Mouse (Mus musculus): ENCODE measurements around the gene Spg11. TPM values are rescaled to one million over a fixed set of nuclear protein-coding genes. Genes with fewer than 3 reads are reported as not detected.

Gene Spg11
- polyA plus RNA-seq, 1 experiment from 2014 or later: 9.4 TPM

DNA sequence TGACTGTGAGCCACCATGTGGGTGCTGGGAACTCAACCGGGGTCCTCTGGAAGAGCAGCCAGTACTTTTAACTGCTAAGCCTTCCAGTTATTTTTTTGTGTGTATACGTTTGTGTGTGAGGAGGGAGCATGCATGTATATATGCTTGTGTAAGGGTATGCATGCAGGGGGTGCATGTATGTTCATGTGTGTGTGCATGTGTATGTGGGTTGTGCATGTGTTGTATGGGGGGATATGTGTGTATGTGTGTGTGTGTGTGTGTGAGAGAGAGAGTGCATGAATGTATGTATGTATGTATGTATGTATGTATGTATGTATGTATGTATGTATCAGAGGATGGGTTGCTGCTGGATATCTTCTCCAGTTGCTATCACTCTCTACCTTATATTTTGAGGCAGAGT, 36.3 kb upstream of the Spg11 start:
- peaks cover 31% of the 10 kb centered on the region for H3K36me3 ChIP-seq
- H3K27me3 ChIP-seq: no peaks in the 10 kb centered on the region
- H3K9me3 ChIP-seq: no peaks in the 10 kb centered on the region
- no peak overlapping the region for H3K4me3 ChIP-seq
- no peaks in the 10 kb centered on the region for H3K4me1 ChIP-seq
- H3K9ac ChIP-seq: no peak overlapping the region
- H3K27ac ChIP-seq: no peak overlapping the region
- no peak overlapping the region for H3K4me2 ChIP-seq (replicated peaks)
- ATAC-seq (ENCODE audit: low FRiP score, low read depth): no peak
- 97% methylated on average over 2 of the region's 2 CpGs for WGBS

DNA sequence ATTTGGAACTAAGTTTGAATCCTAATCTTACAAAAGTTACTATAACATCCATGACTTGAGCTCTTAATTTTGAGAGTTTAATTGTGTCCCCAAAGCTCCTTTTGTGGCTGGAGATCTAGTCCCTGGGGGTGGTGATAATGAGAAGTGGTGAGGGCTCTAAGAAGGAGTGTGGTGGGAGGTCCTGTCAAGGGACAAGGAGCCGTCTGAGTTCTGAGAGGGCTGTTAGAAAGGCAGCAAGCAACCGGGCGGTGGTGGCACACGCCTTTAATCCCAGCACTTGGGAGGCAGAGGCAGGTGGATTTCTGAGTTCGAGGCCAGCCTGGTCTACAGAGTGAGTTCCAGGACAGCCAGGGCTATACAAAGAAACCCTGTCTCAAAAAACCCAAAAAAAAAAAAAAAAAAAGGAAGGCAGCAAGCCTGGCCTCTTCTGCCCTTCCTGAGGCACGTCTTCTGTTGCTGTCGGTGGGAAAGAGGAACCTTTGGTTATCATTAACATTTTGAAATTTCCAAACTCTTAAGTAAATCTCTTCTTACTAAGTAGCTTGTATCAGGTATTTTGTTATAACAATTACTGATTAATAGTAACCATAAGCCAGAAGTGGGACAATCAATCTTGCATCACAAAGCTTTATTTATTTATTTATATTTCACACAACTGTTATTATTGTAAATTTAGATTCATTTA, 35.6 kb upstream of the Spg11 start:
- H3K4me1 ChIP-seq: peaks cover 4% of the 10 kb centered on the region
- no peak for ATAC-seq (ENCODE audit: low FRiP score, low read depth)
- H3K4me2 ChIP-seq (replicated peaks): no peak overlapping the region
- H3K27me3 ChIP-seq: no peaks in the 10 kb centered on the region
- H3K27ac ChIP-seq: no peak overlapping the region
- H3K9ac ChIP-seq: no peak overlapping the region
- H3K36me3 ChIP-seq: peaks cover 31% of the 10 kb centered on the region
- H3K4me3 ChIP-seq: no peak overlapping the region
- no peaks in the 10 kb centered on the region for H3K9me3 ChIP-seq
- WGBS: 86% methylated on average over 7 of the region's 7 CpGs

DNA sequence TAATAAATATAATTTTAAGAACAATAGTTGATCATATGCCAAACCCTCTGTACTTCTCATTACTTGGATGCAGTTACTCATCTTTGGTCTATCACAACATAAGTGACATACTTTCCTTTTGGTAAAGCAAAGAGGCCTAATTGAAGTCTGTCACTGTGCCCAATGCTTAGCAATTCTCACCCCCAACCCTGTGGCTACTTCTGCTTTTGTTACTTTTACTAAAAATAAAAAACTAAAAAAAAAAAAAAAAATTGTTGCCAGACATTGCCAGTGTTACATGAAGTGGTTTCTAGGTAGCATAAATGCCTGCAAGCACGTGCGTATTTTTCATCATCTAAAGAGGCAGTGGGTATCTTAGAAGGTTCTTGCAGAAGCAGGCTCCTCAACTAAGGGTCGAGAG, 34.7 kb upstream of the Spg11 start:
- Histone ChIP-seq H3K4me2 (replicated peaks) (no peak overlapping the region), H3K4me3 (no peak overlapping the region), H3K9me3 (no peaks in the 10 kb centered on the region), H3K4me1 (peaks cover 9% of the 10 kb centered on the region), H3K9ac (no peak overlapping the region), H3K27me3 (no peaks in the 10 kb centered on the region), H3K36me3 (peaks cover 31% of the 10 kb centered on the region), H3K27ac (no peak overlapping the region)
- no peak for ATAC-seq (ENCODE audit: low FRiP score, low read depth)
- 84% methylated on average over 3 of the region's 3 CpGs for WGBS

- 86% methylated on average over 1 of the region's 1 CpGs for WGBS
- H3K9me3 ChIP-seq: no peaks in the 10 kb centered on the region
Observed at GRCm38 (mm10) chr2:122151221-122151620, 33.0 kb upstream of the Spg11 start.

DNA sequence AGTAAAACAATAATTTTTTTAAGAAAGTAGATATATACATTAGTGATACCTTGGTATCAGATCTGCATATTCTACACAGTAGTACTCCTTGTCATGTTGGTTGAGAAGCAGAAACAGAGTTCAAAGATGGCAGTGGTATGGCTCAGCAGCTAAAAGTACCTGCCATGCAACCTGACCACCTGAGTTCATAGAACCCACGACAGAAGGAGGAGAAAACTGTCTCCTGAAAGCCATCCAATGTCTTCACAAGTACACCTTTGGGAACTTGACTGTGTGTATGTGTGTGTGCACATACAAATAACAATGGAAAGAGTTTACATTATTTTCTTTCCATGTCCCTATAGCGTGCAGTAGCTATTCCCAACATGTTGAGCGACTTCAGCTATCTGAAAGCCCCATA, 31.5 kb upstream of the Spg11 start:
- H3K9ac ChIP-seq: no peak overlapping the region
- H3K9me3 ChIP-seq: no peaks in the 10 kb centered on the region
- H3K36me3 ChIP-seq: peaks cover 27% of the 10 kb centered on the region
- no peak for ATAC-seq (ENCODE audit: low FRiP score, low read depth)
- 82% methylated on average over 3 of the region's 3 CpGs for WGBS
- no peak overlapping the region for H3K4me3 ChIP-seq
- no peak overlapping the region for H3K27ac ChIP-seq
- H3K4me1 ChIP-seq: peaks cover 9% of the 10 kb centered on the region
- H3K4me2 ChIP-seq (replicated peaks): no peak overlapping the region
- H3K27me3 ChIP-seq: no peaks in the 10 kb centered on the region

More at GRCm38 (mm10) chr2:122151221-122151620, 33.0 kb upstream of the Spg11 start:
- Histone ChIP-seq H3K4me1 (peaks cover 9% of the 10 kb centered on the region), H3K27ac (no peak overlapping the region), H3K4me3 (no peak overlapping the region), H3K27me3 (no peaks in the 10 kb centered on the region), H3K4me2 (replicated peaks) (no peak overlapping the region), H3K9ac (no peak overlapping the region), H3K36me3 (peaks cover 31% of the 10 kb centered on the region)
- ATAC-seq (ENCODE audit: low FRiP score, low read depth): no peak

DNA sequence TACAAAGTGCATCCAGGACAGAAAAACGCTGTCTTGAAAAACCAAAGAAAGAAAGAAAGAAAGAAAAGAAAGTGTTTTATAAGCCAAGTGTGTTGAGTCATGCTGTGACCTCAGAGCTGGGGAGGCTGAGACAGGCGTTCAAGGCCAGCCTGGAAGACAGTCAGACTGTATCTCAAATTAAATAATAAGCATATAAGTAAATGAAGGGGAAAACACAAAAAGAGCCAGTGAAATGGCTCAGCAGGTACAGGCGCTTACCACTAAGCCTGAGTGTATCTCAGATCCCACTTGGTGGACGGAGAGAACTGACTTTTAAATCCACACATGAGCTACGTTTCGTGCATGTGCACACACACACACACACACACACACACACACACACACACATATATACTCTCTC, 31.1 kb upstream of the Spg11 start:
- H3K4me2 ChIP-seq (replicated peaks): peak overlapping the region; percentile 72
- no peaks in the 10 kb centered on the region for H3K9me3 ChIP-seq
- peak overlapping the region; percentile 66; the same call in 1 of the 2 replicates for H3K4me3 ChIP-seq
- peaks cover 9% of the 10 kb centered on the region for H3K4me1 ChIP-seq
- no peak overlapping the region for H3K27ac ChIP-seq
- peaks cover 23% of the 10 kb centered on the region for H3K36me3 ChIP-seq
- no peak overlapping the region for H3K9ac ChIP-seq
- WGBS: 94% methylated on average over 6 of the region's 6 CpGs
- no peak for ATAC-seq (ENCODE audit: low FRiP score, low read depth)
- no peaks in the 10 kb centered on the region for H3K27me3 ChIP-seq

DNA sequence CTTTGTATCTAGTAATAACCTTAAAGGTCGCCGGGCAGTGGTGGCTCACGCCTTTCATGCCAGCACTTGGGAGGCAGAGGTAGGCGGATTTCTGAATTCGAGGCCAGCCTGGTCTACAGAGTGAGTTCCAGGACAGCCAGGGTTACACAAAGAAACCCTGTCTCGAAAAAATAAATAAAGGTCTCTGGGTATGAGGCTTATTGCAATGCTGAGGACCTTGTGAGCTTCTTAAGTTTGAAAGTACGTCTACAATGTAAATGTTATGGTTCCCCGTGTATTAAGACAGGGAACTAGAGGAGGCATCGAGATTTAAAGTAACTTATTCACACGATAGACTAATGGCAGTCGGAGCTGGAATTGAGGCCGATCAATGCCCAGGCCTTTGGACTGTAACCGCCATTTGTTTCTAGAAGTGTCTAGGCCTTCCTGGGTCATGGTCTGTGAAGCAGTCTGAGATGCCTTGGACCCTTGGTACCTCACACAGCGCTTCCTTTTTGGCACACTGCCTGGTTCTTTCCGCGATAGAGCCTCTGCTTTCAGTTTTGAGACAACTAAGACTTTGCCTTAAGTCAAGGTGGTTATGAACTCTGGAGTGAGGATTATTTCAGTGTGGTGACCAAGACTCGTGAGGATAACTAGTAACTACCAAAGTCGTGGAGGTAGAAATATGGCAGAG, 30.2 kb upstream of the Spg11 start:
- H3K27me3 ChIP-seq: no peaks in the 10 kb centered on the region
- H3K9ac ChIP-seq: peak overlapping the region; percentile 74
- peaks cover 21% of the 10 kb centered on the region for H3K36me3 ChIP-seq
- WGBS: 30% methylated on average over 18 of the region's 18 CpGs
- peak overlapping the region; percentile 66 for H3K4me3 ChIP-seq
- H3K9me3 ChIP-seq: no peaks in the 10 kb centered on the region
- no peak overlapping the region for H3K27ac ChIP-seq
- peaks cover 9% of the 10 kb centered on the region for H3K4me1 ChIP-seq
- H3K4me2 ChIP-seq (replicated peaks): peak overlapping the region; percentile 72
- ATAC-seq (ENCODE audit: low FRiP score, low read depth): peak; percentile 6; the same call in 1 of the 2 replicates

GRCm38 (mm10) chr2:122147508-122148241, 29.5 kb upstream of the Spg11 start, which contains the start of gene B2m:
TSS of gene B2m (plus strand) at chr2:122147686.
- no peaks in the 10 kb centered on the region for H3K9me3 ChIP-seq
- H3K4me3 ChIP-seq: peak within 1 kb of the TSS; percentile 66
- no peaks in the 10 kb centered on the region for H3K27me3 ChIP-seq
- under 1% methylated on average over 40 of the region's 40 CpGs for WGBS
- H3K4me2 ChIP-seq (replicated peaks): peak within 1 kb of the TSS; percentile 72
- peak within 1 kb of the TSS; percentile 72 for H3K27ac ChIP-seq
- H3K4me1 ChIP-seq: peaks cover 9% of the 10 kb centered on the region
- H3K36me3 ChIP-seq: peaks cover 17% of the 10 kb centered on the region
- H3K9ac ChIP-seq: peak within 1 kb of the TSS; percentile 74
- ATAC-seq (ENCODE audit: low FRiP score, low read depth): peak; percentile 99

DNA sequence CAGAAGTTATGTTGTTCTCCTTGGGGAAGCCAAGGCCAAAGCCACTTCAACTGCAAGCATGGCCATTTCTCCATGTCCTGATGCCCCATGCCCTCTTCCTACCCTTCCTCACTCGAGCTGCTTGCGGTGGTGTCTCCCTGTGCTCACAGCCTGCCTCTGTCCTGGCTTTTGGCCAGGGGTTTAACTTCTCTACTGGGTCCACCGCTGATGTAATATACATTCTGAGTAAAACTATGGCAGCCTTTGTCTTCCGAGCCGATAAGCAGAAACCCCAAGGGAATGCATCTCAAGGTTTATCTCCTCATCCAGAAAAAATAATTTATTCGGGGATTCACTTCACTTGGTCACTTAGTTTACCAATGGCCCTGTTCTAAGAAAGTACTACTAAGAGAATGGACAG, 28.5 kb upstream of the Spg11 start:
- no peak for ATAC-seq (ENCODE audit: low FRiP score, low read depth)
- H3K27ac ChIP-seq: no peak overlapping the region
- H3K4me2 ChIP-seq (replicated peaks): no peak overlapping the region
- H3K36me3 ChIP-seq: peaks cover 11% of the 10 kb centered on the region; the same call in 1 of the 2 replicates
- no peak overlapping the region for H3K4me3 ChIP-seq
- H3K9me3 ChIP-seq: no peaks in the 10 kb centered on the region
- H3K9ac ChIP-seq: no peak overlapping the region
- peaks cover 9% of the 10 kb centered on the region for H3K4me1 ChIP-seq
- H3K27me3 ChIP-seq: no peaks in the 10 kb centered on the region
- 77% methylated on average over 6 of the region's 6 CpGs for WGBS

DNA sequence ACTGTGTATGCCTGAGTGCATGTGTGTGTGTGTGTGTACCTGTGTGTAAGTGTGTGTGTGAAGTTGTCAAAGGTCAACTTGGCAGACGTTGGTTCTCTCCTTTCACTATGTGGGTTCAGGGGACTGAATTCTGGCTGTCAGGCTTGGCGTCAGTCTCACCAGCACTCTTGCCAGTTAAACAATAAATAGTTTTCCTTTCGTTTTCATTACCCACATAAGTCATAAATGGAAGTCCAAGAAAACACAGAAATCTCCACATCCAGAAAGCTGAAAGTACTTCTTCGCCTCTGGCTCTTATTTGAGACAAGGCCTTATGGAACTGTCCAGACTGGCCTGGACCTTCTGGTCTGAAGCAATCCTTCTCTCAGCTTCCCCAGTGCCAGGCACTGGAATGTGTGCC, 27.6 kb upstream of the Spg11 start:
- ATAC-seq (ENCODE audit: low FRiP score, low read depth): no peak
- no peak overlapping the region for H3K9ac ChIP-seq
- WGBS: 61% methylated on average over 4 of the region's 4 CpGs
- H3K4me2 ChIP-seq (replicated peaks): no peak overlapping the region
- no peak overlapping the region for H3K27ac ChIP-seq
- H3K4me1 ChIP-seq: peaks cover 9% of the 10 kb centered on the region
- H3K9me3 ChIP-seq: no peaks in the 10 kb centered on the region
- no peaks in the 10 kb centered on the region for H3K27me3 ChIP-seq
- 0 out of 2 replicates have a peak, but pooled peaks cover 1% of the 10 kb centered on the region for H3K36me3 ChIP-seq
- no peak overlapping the region for H3K4me3 ChIP-seq

DNA sequence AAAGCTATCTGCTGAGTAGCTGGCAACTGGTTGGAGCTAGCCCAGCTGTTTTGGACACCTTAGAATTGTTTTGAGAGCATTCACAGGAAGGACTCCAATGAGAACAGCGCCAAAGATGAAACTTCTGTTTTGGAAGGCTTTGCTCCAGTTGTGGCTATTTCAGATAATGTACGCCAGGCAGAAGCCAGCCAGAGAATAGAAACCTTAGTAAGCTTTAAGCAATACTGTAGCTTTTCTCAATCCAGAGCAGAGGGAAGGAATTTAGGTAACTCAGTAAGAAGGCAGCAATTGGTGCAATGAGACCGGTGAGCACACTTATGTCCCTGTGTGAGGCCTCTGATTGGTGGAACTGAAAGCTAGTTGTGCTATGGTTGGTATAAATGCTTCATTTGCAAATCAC, 24.9 kb upstream of the Spg11 start:
- WGBS: 89% methylated on average over 3 of the region's 3 CpGs
- Histone ChIP-seq H3K9ac (no peak overlapping the region), H3K36me3 (no peaks in the 10 kb centered on the region), H3K4me1 (no peaks in the 10 kb centered on the region), H3K9me3 (no peaks in the 10 kb centered on the region), H3K4me2 (replicated peaks) (no peak overlapping the region), H3K27me3 (no peaks in the 10 kb centered on the region), H3K4me3 (no peak overlapping the region), H3K27ac (no peak overlapping the region)
- ATAC-seq (ENCODE audit: low FRiP score, low read depth): no peak

- no peaks in the 10 kb centered on the region for H3K4me1 ChIP-seq
- H3K27ac ChIP-seq: no peak overlapping the region
- no peak overlapping the region for H3K4me2 ChIP-seq (replicated peaks)
- no peaks in the 10 kb centered on the region for H3K27me3 ChIP-seq
- WGBS: 79% methylated on average over 5 of the region's 5 CpGs
- no peaks in the 10 kb centered on the region for H3K36me3 ChIP-seq
- H3K4me3 ChIP-seq: no peak overlapping the region
- no peak overlapping the region for H3K9ac ChIP-seq
- no peaks in the 10 kb centered on the region for H3K9me3 ChIP-seq
- ATAC-seq (ENCODE audit: low FRiP score, low read depth): no peak
Observed at GRCm38 (mm10) chr2:122141332-122141967, 23.3 kb upstream of the Spg11 start.
